Mouse (Mus musculus) frontal cortex, adult 2 months (tissue): Measurements from ENCODE around the gene Leng8. TPM values are rescaled to one million over a fixed set of nuclear protein-coding genes. Genes with fewer than 3 reads are reported as not detected.
A peak's percentile ranks its signal among the peaks of the same experiment; 100 is the strongest.

Experiments
- DNase-seq, 2 experiments: peaks; one replicate each; pipeline ENCODE4 v3.0.0; 2022; ENCODE audit warnings: low spot score in 1 of 2; ENCODE audit errors: extremely low spot score in 1 of 2
- polyA plus RNA-seq: library from polyadenylated mRNA; depleted of rRNA; stranded (reverse); fragments of >200 nt; gene quantifications from 2 replicates; pipeline ENCODE4 v1.2.3, GENCODE M21; 2012

Leng8 gene
- polyA plus RNA-seq, 1 experiment, result 641 TPM

DNA sequence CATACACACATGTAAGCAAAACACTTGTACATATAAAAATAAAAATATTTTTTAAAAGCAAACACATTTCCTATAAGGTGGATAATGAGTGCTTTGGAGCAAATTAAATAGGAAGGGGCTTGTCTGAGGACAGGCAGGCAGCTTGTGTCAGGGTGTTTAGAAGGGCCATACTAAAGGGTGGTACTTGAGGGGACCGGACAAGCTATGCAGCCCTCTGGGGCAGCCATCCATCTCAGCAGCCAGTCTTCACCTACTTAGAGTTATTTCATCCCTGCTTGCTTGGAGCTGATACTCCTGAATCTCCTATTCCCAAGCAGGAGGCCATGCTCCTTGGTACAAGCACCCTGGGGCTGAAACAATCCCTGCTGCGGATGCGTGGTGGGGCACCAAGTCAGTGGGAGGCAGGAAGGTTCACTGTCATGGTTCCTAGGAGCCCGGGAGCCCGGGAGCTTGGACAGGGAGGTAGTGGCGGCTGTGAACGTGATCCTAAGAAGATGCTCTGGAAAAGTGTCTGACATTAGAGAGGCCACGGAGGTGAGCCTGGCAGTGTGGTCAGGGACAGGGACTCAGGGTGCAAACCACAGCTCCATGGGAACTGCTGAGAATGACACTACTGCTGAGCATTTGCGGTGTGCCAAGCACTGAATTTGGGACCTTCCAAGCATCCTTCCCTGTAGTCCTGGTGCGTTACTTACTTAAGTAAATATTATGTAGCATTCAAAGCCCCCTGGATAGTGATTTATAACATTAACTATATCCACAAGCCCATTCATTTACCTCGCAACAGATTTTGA, 9.7 kb upstream of the Leng8 start:
- no peak for DNase-seq

DNA sequence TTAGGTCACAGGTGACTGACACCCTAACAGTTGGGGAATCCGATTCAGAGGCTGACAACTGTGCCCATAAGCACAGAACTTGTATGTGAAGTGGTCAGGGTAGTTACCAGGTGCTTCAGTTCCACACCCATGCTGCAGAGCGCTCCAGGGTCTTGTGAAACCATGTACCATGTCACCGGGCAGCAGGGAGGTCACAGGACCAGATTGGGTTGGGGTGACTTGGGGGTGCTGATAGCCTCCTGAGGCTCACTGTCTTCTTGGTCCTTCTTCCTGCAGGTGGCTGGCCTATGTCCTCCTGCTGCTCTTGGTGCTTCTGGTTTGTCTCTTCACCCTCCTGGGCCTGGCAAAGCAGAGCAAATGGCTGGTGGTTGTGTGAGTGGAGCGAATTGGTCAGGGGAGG, 8.9 kb upstream of the Leng8 start:
- DNase-seq, result no peak

DNA sequence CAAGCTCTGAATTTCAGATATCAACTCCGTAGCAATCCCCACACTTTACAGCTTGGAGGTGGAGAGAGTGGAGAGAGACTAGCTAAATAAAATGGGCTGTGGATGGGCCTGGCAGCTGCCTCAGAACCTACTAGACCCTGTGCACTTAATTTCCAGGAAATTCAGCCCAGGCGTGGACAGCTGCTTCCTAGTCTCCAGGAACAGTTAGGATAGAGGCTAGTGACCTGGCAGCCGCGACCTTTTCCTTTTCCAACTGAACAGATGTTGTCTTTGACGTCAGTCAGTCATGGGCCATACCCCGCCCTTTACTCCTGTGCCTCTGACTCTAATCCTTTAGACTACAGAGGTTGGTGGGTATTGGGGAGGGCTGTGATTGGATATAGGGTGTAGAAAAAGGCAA, 8.0 kb upstream of the Leng8 start:
- no peak for DNase-seq

DNA sequence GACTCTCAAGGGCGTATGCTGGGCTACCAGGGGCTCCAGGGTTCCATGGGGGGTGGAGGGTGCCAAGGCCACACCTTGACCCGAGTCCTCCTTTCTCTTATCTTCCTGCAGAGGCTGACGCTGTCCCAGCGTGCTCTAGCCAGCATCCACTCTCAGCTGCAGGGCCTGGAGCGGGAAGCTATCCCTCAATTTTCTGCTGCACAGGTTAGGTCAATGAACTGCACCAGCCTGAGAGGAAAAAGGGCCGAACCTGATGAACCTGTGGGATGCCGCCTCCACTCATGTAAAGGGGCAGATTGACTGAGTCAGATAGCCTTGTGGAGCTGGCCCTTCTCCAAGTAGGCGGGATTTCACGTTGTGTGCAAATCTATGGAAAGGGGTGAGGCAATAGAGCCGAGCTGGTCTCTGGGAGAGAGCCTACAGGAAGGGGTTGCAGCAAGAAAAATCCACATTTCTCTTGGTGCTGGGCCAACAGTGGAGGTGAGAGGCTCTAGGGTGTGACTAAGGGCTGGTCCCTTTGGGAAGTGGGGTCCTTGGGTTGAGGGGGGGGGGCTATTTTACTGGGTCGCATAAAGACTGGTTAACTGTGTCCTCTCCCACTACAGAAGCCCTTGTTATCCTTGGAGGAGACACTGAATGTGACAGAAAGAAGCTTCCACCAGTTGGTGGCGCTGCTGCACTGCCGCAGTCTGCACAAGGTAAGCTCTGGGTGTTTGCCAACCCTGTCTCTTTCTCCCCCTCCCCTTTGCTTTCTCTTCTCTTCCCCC, 6.0 kb upstream of the Leng8 start:
- peak in 1 of 2 experiments; percentile 91 for DNase-seq

DNA sequence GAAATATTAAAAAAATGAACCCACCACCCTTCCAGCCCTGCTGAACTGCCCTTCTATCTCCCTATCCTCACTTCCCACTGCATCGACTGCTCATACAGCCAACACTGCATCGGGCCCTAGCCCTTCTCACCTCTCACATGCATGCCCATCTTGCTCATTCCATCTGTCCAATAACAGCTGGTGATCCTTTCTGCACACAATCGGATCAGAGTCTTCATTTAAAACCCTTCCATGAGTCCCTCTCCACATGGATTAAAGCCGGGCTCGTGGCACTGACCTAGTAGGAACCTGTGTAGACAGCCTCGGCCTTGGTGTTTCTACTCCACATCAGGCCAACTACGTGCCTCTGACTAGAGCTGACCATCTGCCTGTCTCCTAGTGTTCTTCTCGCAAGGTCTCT, 4.9 kb upstream of the Leng8 start:
- DNase-seq, result no peak

DNA sequence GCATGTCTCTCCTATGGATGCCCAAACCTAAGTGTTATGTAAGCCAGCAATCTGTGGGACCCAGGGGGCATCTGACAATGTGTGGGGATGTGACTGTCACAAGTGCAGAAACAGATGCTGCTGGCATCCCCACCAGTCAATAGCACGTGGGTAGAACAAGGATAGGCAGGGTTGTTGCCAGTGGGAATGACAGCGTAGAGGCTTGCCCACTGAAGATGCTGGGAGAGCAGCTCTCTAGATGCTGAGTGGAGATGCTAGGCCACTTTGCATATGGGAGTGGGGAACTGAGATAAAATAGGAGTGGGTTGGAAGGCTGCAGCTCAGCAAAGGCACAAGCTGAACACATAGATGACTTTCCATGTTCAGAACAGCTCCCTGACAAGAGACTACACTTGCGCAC, 4.3 kb upstream of the Leng8 start:
- peak in 1 of 2 experiments; percentile 80 for DNase-seq

DNA sequence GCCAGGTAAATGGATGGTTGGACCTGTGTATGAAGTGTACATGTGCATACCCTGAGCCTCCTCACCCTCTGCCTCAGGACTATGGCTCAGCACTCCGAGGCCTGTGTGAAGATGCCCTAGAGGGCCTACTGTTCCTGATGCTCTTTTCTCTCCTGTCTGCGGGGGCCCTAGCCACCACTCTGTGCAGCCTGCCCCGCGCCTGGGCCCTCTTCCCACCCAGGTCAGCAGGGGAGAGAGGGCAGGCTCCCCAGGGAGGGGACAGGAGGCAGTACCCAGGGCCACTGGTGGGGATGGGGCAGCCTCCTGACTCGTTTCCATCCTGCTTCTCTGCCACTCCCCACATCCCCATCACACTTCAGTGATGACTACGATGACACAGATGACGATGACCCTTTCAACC, 3.8 kb upstream of the Leng8 start:
- no peak for DNase-seq

DNA sequence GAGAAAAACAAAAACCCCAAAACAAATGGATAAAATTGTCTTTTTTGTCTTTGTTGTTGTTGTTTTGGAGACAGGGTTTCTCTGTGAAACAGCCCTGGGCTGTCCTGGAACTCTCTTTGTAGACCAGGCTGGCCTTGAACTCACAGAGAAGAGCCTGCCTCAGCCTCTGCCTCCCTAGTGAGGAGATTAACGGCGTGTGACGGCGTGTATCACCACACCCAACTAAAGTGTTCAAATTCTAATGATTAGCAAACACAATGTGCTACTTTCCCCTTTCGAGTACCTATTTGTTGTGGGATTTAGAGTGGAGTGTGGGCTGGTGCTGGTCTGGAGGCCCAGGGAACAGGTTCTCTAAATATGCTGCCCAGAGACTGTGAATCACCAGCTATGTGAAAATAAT, 1.9 kb upstream of the Leng8 start:
- DNase-seq, result no peak

DNA sequence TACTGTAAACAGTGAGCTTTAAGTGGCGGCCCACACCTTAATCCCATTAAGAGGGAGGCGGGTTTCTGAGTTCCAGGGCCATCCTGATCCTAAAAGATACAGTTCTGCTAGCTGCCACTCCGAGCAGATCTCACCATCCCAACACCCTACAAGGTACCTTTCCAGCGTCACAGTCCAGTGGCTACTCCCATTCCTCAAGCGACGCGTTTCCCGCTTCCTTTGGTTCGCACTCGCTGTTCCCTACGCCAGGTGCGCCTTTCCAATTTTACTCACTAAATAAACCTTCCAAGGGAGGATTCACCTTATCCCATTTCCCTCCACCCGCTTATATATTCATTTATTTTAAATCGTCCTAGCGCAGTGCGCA, 452 bp upstream of the Leng8 start:
- DNase-seq, result no peak

DNA sequence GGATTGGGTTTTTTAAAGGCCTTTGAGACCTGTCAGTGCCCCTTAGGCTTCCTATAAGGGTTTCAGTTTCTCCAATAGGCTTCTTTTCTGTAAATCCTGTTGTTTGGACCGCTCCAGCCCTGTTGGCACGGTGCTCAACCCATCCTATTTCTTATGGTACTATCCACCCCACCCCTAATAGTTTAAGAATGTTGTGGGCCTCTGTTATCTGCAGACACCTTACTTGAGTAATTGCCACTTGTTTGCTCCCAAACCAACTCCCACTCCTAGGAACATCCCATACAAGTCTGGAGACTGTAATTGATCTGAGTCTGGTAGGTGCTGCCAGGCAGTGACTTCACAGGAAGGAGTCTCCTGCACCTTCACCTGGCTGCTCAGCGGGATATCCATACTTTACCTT, 907 bp downstream of the Leng8 start:
- DNase-seq, result no peak

DNA sequence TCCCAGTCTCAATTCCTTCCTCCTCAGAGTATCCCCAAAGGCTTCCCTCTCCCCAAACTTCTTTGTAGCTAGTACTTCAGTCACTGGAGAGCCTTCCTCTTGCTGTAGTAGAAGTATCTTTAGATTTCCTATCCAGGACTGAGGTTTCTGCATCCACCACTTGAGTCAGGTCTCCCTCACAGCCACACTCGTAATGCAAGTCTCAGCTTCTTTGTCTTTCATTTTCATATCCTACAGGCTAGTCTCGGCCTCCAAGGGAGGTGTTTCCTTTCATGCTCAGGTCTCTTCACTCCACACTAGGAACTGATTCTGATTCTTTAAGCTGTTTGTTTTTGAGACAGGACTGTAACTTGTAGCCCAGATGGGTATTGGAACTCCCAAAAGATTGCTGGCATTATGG, 1.3 kb downstream of the Leng8 start:
- DNase-seq, result no peak

DNA sequence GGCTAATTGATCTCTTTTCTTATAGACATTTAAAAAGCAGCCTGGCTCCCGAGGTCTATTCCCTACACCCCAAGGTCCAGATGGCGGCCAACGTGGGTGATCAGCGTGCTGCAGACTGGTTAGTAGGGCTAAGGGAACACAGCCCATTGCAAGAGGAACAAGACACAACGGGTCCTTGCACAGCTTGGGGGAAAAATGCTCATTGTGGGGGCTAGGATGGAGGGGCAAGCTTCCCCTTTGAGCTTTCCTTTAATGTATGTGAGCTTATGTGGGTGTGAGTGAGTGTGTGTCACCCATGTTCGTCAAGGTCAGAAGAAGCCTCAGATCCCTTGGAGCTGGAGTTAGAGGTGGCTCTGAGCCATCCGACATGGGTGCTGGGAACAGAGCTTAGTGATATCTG, 1.8 kb downstream of the Leng8 start:
- no peak for DNase-seq

DNA sequence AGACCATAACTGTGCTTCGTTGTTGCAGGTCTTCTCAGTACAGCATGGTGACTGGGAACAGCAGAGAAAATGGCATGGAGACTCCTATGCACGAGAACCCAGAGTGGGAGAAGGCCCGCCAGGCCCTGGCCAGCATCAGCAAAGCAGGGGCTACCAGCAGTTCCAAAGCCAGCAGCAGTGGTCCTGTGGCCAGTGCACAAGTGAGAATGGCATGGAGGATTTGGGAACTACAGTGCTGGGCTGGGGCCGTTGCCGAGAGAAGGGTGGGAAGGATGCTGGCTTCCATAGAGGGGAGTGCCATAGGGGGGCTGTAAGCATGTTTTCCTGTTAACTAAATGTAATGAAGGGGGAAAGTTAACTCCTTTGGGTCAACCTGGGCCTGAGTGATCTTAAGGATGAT, 2.6 kb downstream of the Leng8 start:
- DNase-seq, result no peak

DNA sequence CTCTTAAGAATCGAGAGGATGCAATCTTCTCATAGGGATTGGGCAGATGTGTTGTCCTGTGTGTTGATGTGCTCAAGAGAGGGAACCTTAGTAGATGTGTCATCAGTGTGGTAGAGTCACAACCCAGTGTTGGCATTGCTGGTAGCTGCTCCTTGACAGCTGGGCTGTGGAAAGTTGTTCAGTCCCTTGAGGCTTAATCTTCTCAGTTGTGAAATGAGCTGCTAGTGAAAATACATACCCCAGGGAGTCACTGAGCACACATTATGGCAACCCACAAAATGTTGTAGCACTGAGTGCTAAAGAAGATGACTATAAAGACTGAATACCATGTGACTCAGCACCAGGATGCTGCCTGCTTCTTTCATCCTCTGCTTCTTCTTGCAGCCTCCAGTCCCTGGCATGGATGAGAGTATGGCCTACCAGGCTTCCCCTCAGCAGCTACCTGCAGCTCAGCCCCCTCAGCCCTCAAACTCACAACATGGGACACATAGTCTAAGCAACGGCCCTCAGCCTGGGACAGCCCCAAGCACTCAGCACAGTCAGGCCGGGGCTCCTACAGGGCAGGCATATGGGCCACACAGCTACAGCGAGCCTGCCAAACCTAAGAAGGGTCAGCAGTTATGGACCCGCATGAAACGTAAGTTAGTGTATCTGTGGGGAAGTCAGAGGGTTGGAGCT, 4.9 kb downstream of the Leng8 start:
- DNase-seq, result no peak

DNA sequence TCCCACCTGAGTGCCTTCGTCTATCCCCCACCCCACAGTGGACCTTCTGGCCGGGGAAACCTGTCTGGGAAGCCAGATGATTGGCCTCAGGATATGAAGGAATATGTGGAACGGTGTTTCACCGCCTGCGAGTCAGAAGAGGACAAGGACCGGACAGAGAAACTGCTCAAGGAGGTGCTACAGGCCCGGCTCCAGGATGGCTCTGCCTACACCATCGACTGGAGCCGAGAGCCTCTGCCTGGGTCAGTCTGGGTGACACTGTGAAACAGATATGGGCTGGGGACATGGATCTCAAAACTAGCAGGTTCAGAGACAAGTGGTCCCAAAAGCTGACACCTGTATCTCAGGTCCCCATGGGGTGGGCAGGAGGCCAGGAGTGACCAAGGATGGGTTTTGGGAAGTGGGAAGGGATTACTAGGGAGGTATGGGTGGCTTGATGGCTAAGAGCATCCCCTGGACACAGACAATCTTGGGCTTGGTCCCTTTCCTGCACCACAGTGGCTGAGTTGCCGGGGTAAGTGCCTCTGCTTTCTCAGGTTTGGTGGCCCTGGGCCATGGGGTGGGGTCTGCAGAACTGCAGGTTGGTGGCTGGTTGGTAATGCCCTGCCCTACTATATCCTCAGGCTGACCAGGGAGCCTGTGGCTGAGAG, 6.1 kb downstream of the Leng8 start:
- no peak for DNase-seq

DNA sequence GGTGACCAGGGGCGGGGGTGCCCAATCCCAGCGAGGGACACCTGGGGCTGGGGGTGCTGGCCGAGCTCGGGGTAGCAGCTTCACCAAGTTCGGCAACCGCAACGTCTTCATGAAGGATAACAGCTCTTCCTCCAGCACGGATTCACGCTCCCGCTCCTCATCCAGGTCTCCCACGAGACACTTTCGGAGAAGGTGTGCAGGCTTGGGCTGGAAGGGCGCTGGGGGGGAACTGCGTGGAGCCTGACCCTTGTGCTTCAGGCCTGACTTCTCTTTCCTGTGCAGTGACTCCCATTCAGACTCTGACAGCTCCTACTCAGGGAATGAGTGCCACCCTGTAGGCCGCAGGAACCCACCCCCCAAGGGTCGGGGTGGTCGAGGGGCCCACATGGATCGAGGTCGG, 6.7 kb downstream of the Leng8 start:
- no peak for DNase-seq

DNA sequence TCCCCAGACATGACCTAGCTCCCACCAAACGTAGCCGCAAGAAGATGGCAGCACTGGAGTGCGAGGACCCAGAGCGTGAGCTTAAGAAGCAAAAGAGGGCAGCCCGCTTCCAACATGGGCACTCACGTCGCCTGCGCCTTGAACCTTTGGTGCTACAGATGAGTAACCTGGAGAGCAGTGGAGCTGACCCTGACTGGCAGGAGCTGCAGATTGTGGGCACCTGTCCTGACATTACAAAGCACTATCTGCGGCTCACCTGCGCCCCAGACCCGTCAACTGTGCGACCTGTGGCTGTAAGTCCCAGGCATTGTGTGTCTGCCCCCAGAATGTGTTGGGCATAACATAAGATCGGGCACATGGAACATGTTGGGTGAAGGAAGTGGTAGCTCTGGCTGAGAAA, 7.2 kb downstream of the Leng8 start:
- no peak for DNase-seq

DNA sequence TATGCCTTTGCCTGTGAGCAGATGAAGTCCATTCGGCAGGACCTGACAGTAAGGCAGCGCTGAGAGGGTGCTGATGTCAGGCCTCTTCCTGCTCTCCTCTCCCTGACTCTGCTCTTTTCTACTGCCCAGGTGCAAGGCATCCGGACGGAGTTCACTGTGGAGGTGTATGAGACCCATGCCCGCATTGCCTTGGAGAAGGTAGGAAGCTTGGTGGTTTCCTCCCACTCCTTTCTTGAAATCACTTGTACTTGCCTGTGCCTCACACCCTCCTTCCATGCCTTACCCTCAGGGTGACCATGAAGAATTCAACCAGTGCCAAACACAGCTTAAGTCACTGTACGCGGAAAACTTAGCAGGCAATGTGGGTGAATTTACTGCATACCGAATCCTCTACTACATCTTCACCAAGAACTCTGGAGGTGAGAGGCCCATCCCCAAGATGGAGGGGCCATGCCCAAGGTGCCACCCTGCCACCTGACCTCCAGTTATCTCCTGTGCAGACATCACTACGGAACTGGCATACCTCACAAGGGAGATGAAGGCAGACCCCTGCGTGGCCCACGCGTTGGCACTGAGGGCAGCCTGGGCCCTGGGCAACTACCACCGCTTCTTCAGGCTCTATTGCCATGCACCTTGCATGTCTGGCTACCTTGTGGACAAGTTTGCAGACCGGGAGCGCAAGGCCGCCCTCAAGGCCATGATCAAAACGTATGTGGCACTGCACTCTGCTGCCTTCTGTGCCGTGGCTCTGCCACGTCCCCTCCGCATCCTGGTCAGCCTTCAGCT, 8.1 kb downstream of the Leng8 start:
- no peak for DNase-seq

DNA sequence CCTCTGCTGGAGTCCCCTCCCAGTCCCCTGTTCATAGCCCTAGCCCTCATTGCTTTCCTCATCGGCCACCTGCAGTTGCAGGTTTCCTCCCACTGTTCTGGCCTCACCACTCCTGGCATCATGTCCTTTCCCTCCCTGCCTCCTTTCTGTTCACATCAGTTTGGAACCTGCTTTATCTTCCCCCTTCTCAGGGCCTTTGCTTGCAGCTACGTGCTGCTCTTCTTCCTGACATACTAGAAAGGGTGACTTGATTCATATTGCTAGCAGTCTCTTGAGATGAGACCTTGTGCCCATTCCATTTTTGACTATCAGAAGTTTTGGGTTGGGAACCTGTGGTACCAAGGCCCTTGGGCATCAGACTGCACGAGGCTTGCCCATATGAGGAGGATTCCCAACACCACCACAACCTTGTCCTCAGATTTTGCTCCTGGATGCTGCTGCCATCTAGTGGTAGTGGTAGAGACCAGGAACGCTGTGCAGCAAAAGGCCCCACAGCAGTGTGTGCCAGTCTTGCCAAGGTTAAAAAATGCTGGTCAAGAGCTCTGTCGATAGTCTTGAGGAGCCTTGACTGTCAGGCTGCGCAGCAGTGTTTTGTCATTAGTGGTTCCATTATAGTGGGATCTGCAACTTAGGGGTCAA, 8.8 kb downstream of the Leng8 start:
- peak in 1 of 2 experiments; percentile 75 for DNase-seq
